Mouse (Mus musculus) T-helper 2 cell (primary cell): ENCODE results near the gene Trak2.
"Not testable (repeated sequence)": the region's sequence is repeated elsewhere in the genome, so short reads cannot be mapped to it uniquely, and the experiment has no call there.

Source experiments
- in situ Hi-C: fragments of 300-600 bp; cut with MboI, MseI; formaldehyde crosslinking; loops from one replicate; pipeline ENCODE4 v1.15.1; 2025; ENCODE audit warnings: high pct_unique_total_duplicates

Gene Trak2

DNA sequence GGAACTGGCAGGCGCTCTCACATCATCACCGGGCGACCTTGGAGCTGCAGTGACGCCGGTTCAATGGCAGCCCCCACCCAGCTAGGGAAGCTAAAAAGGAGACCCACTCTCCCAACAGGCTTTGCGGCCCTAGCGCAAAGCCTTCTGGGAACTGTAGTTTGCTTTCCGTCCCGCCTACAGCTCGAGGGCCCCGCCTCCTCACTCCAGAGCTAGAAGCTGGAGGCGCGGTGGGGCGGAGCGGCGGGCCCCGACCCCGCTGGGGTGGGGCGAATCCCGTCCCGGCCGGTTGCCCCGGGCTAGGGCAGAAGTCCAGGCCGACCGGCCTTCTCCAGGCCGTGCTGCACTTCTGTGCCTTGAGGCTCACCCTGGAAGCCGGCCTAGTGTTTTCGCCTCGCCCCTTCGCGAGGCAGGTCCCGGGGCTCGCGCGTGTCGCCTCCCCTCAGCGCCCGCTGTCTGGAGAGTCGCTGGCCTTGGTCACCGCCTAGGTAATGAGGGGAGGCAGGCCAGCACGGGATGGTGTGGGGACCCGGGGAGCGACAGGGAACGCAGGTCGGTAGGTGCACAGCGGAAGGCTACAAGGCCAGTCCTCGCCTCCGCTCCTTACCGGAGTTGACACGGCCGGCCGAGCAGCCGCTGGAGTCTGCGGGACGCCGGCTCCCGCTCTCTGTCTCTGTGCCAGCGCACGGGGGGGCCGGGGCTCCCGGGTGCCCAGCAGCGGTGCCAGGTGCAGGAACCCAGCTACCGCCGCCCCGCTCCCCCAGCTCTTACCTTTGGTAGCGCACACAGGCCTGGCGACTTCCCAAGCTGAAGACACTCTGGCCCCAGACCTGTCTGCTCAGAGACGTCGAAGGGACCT lies at the start of gene Trak2, which contains the start of gene Stradb:
Trak2 (minus strand) TSS at position 65 of the 856 bp plus-strand sequence.
Stradb (plus strand) TSS at position 157 of the 856 bp plus-strand sequence.
- in situ Hi-C loops = no loop called here

DNA sequence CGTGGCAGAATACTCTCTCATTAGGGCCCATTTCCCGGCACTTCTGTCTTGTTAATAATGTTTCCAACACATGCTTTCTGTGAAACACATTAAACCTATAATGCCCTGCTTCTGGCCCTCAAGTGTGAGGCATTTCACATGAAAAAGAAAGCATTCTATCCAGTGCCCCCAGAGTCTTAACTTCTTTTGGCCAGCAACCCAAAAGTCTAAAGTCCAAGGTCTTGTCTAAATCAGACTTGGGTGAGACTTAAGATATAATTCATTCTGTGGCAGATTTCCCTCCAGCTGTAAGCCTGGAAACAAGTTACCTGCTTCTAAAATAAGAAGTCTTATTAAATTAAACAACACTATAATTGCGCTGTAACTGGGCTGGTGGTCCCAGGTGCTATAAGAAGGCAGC lies 48.3 kb upstream of the Trak2 start:
- in situ Hi-C loops = no loop called here

DNA sequence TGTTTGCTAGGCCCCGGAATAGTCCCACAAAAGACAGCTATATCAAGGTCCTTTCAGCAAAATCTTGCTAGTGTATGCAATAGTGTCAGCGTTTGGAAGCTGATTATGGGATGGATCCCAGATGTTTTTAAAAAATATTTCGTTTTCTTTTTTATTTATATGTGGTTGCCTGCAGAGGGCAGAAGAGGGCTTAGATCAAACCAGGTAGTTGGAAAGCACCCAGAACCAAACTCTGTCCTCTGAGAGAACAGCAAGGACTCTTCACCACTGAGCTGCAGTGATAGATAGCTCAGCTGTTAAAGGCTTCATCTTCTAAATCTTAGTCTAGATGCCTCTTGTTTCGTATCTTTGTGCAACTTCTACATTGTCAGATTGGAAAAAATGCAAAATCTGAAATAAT lies 36.0 kb upstream of the Trak2 start:
- in situ Hi-C loops = loop anchor here (5.0 kb wide), 1 partner anchor 78 kb away; no protein-coding TSS in a partner anchor

DNA sequence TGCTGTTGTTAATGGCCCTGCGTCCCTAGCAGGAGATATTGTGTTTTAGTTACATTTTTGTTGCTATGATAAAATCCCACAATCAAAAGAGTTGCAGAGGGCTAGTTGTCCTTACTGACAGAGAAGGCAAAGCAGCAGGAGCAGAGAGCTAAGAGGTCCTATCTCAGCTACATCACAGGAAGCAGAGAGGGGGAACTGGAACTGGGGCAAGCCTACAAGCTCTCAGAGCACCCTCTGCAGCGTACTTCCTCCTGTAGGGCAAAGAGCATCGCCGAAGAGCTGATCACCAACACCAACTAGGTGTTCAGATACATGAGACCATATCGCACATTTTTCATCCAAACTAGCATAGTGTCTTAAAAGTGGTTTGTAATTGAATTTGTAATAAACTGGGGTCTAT lies 22.1 kb upstream of the Trak2 start:
- in situ Hi-C loops = no loop called here

DNA sequence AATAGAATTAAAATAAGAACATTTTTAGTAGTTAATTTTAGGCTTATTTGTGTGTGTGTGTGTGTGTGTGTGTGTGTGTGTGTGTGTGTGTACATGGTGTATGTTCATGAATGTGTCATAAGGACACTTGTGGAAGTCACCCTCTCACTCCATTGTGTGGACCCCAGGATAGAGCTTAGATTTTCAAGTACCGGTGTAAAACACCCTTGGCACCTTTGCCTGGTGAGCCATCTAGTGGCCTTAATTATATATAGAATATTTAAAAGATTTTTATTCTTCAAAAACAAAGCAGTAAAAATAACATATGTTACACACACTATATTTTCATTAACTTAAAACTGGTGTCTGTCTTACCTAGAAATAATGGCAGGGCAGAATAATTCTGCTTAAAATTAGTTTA lies 20.5 kb upstream of the Trak2 start:
- in situ Hi-C loops = loop anchor here (5.0 kb wide), 1 partner anchor 46 kb away; no protein-coding TSS in a partner anchor

DNA sequence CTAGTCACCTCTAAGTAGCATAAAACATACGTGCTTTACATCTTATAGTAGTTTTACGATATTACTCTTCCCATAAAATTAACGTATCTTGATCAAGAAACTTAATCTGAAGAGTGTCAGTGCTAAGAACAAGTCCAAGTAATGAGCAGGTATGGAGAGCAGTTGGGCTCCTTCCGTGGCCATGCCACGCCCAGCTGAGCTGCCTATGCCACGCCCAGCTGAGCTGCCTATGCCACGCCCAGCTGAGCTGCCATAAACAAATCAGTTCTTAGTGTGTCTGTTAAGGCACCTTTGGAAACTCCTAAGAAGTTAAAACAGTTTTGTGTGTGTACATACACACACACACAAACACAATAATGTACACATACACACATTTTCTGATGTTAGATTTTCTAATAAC lies 19.9 kb upstream of the Trak2 start:
- in situ Hi-C loops = loop anchor here (5.0 kb wide), 1 partner anchor 46 kb away; no protein-coding TSS in a partner anchor

DNA sequence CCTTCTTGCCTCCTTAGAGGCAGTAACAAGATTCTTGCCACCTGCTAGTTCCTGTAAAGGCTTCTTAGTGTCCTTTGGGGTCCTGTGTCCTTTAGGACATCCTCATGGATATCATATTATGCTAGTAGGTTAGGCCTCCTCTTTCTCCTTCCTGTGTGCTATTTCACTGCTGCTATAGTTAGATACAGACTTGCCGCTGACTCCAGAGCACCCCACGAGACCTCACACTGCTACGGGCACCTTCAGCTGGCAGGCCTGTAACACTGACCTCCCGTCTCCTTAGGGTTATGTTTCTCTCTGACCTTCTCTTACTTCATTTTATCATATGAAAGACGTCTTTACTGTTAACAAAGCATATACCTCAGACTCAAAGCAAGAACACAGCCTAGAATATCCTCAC lies 11.4 kb upstream of the Trak2 start:
- in situ Hi-C loops = no loop called here

DNA sequence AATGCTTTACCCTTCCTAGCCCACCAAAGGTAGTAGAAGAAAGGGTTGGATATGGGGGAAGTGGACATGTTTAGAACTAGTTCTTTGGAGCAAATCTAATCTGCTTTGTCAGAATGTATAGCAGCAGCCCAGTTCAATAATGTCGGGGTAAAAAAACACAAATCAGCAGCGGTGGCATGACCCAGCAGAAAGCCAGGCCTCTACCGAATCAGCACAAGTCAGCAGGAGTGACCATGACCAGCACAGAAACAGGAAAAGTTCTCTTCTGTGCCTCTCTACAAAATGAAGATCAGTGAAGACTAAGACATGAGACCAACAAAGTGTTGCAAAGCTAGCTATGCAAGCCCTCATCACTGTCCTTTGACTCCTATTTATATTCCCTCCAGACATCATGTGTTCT lies 9.0 kb upstream of the Trak2 start:
- in situ Hi-C loops = no loop called here

DNA sequence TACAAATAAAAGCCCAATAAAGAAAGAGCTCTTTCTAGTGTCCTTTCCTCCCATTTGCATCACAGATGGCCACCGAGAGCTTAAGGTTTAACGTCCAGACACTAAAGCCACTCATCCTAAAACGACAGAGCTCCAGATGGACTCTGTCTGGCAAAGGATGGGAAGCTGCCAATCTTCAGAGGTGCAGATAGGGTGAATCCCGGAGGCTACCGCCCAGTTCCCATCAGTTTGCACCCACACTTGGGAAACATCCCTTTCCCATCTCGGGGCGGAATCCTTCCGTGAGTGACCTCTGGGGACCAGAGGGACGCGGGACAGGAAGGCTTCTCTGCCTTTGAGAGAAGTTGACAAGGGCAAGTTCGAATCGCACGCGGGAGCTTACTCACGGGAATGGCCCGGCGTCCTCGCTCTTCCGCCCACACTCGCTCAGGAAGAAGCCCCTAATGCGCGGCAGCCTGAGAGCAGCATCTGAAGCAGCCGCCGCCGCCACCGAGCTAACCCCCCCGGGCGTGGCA lies 322 bp downstream of the Trak2 start:
- in situ Hi-C loops = no loop called here

DNA sequence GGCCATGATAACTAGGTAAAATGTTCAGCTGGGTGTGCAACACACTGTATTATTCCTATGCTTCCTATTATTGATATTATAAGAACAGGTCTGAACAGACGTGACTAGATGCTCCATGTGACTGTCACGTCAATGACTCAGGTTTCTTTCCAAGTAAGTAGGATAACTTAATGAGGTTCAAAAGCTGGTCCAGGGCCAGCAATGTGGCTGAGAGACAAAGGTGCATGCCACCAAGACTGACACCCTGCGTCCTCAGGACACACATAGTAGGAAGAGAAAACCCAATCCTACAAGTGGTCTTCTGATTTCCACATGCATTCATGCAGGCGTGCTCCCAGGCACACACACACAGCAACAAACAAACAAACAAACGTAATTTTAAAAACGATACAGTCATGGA lies 2.1 kb downstream of the Trak2 start:
- in situ Hi-C loops = no loop called here

DNA sequence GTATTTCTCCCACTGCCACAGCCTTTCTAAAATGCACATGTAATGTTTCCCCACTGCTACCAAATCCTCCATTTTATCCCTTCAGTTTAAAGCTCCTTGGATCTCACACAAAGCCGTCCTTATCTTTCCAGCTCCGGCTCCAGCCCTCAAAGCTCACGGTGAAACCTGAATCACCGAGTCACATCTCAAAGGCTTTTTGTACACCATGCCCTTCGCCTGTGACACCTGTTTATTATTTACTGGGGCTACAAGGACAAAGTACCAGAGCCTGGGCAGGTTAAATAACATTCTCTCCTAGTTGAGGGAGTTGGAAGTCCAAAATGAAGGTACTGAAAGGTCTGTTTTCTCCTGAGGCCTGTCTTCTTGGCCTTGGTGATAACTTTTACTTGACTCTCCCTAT lies 3.2 kb downstream of the Trak2 start:
- in situ Hi-C loops = no loop called here

DNA sequence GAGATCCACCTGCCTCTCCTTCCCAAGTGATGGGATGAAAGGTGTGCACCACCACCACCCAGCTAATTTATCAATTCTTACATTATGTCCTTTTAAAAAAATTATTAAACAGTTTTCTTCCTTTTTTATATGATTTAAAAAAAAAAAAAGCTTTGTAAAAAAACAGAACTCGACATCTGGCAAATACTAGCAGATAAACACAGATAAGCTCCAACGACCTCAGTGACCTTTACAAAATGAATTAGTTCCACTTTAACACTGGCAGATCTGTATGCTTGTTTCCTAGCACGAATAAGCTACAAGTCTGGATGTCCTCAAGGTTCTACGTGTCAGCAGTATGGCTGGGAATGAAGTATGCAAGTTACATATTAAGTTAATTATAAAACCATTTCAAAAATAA lies 5.7 kb downstream of the Trak2 start:
- in situ Hi-C loops = no loop called here

DNA sequence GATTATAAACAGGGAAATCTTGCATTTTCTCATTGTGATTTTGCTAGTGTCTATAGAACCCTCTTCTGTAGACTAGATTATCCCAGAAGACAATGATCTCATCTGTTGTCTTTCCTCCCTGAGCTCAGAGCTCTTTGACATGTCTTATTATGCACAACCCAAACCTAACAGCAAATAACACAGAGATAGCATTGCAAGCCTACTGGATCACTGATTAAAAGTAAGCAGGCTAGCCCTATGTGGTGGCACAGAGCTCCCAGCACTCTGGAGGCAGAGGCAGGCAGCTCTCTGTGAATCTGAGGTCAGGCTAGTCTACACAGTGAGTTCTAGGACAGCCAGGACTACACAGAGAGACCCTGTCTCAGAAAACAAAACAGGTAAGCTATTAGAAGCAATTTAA lies 10.4 kb downstream of the Trak2 start:
- in situ Hi-C loops = no loop called here

DNA sequence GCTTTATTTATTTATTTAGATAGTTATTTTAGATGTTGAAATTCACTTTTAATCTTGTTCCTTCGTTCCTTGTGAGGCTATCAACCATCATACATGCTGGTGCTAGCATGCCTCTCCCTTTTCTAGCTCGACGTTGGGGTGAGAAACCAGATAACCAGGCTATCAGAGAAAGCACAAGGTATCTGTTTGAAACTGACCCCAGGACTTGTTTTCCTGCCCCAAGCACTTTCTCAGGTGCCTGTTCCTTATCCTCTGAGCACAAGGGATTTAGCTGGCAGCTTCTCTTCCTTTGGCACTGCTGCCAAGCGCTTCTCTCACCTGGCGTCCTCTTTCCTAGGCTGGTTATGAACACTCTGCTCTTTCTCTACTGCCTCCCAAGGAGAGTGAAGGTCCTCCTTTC lies 10.8 kb downstream of the Trak2 start:
- in situ Hi-C loops = no loop called here

DNA sequence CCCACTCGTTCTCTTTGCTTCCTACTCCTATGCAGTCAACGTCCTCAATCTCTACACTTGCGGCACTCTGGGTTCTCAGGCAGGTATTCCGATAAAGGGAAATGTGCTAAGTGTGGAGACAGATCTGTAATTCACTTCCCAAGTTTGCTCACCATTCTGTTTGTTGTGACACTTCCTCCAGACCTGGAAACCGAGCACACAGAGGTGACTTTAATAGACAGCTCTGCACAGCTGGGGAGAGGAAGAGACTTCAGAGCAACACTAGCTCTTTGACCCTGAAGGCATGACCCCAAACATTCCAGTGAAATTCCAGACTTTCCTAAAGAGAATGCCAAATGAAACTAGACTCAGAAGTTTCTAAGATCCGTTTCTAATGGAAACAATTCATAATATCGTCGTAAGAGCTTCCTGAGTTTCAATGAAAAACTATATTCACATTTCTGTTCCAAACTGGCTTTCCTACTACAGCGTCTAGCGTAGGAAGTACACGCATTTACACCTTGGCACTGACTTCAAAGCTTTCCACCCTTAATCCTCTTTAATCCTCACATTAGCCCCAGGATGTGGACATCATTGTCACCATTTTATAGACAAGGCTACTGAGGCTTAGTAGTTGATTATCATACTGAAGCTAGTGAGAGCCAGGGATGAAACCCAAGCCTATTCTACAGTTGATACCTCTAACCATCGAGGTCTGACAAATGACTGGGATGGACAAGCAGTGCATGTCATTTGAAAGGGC lies 11.9 kb downstream of the Trak2 start:
- in situ Hi-C loops = no loop called here

DNA sequence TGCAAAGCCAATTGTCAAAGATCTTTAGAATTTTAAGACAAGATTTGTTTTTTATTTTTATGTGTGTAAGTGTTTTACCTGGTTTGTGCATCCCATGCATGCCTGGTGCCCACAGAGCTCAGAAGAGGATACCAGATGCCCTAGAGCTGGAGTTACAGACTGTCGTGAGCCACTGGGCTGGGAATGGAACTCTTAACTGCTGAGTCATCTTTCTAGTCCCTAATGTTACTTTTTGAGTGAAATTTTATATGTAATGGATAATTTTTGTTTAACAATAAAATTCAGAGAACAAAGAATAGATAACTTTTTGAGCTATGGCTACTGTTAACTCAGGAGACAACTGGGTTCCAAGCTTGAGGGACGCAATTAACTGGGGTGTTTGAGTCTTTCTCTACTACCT lies 13.5 kb downstream of the Trak2 start:
- in situ Hi-C loops = no loop called here

DNA sequence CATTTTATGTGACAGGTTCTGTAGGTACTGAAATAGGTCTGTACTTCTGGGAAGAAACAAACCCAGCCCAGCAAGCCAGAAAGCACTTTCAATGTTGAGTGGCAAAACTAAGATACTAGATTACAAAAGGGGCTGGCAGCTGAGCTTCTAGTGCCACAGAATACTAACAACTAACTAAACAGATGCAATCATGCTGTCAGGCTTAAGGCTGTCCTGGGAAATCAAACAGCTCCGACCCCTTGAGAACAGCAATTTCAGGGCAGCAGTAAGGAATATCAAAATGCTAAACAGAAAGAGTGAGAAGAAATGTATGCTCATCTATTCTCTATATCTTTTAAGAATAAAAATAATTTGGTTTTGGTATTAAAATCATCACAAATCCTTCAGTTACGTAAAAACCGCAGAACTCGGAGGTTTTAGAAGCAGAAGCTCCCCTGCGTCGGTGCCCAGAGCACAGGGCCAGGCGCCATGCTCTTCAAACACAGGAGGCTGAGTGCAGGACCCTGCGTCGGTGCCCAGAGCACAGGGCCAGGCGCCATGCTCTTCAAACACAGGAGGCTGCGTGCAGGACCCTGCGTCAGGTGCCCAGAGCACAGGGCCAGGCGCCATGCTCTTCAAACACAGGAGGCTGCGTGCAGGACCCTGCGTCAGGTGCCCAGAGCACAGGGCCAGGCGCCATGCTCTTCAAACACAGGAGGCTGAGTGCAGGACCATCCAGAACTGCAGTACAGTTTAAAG lies 14.3 kb downstream of the Trak2 start:
- in situ Hi-C loops = not testable (repeated sequence)

DNA sequence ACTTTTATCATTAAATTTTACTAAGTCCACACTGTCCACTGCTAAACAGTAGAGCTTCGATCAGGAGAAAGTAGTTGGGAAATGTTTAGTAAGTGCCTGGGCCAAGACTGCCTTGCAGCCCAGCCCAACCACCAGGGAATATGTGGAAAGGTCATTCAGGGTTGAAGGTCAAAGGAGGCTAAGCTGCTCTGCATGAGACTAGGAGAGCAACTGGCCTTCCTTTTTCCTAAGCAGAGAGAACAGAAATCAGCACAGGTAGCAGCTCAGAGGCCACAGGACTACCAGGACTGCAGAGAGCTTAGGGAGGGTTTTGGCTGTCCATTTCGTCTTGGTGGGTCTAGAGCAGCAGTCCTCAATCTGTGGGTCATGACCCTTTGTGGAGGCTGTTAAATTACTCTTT lies 15.3 kb downstream of the Trak2 start:
- in situ Hi-C loops = no loop called here

DNA sequence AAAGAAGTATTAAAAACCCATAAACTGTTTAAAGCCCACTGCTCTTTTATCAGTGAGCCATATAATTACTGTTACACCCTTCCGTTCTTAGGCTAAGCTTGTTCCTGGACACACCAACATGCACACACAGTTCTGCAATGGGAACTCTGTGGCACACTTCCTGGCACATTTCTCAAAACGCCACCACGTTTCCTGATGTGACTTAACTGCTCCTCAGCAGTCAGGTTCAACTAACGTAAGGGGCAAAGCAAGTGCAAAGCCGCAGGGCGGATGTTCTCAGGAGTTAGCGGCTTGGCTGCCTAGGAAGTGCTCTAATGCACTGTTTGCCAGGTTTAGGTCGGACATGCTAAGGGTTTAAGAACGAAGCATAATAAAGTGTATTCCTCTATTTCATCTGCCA lies 17.0 kb downstream of the Trak2 start:
- in situ Hi-C loops = no loop called here

DNA sequence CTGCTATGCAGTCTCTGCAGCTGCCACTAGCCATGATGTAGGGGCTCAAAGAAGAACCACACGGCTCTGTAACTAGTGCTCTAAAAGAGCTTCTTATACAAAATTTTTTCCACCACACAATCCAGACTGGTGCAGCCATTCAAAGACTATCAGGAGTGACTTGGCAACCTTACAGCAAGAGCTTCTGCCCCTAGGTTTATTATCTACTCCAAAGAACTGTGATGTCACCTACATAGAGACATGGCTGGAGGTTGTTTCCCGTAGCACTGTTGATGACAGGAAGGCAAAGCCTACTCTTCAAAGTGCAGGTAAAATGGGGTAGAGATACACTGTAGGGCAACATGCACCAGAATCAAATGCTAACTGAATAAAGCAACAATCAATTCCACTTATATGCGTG lies 17.5 kb downstream of the Trak2 start:
- in situ Hi-C loops = no loop called here

DNA sequence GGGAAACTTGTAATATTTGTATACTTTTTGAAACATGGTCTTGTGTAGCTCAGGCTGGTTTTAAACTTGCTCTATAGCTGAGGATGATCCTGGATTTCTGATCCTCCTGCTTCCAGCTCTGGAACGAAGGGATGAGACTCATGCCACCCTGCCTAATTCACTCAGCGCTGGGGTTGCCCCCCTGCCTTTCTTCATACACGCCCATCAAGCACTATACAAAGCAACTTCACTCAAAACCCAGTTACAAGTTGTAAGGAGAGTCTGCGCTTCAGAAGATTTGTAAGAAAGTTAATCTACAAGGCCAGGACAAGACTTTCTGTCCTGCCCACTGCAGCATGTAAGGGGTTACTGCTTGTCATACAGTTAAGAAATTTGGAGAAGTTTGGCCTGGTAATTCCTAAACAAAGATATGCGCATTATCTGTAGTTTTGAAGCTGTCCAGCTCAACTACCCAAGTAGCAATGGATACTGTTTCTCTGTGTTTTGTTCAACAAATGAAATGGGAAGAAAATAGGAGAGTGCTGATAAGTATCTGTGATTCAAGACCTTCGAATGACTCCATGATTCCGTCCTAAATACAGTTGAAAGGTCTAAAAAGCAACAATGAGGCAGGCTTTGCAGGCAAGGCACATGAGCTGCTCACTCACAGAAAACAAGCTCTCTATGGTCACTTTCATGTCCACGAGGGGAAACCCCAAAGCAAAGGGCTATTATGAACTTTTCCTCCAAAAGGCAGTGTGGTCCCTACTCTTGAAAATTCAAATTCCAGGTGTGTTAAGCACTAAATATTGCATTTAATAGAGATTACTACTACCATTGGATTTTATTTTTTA lies 18.4 kb downstream of the Trak2 start:
- in situ Hi-C loops = no loop called here
